Mouse (Mus musculus): Measurements from ENCODE around the gene Mas1.

The Mas1 gene

DNA sequence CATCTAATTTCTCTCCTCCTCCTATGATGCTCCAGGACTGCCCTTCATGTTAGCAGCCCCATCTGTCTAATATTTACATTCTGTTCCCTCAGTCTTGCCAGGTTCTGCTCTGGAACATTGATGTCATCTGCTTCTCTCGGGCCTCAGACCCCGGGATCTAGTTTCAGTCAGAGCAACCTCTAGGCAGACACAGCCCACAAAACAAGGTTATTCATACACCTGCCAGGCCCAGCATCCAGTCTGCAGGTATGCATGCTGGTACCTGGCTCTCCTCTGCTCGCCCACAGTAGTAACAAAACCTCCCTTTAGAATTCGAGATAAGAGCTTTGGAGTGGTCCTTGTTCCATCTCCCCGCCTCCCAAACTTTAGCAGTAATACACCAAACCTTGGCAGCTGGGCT, 37.6 kb downstream of the Mas1 start:
- DNase-seq (ENCODE audit: low read depth), result no peak

DNA sequence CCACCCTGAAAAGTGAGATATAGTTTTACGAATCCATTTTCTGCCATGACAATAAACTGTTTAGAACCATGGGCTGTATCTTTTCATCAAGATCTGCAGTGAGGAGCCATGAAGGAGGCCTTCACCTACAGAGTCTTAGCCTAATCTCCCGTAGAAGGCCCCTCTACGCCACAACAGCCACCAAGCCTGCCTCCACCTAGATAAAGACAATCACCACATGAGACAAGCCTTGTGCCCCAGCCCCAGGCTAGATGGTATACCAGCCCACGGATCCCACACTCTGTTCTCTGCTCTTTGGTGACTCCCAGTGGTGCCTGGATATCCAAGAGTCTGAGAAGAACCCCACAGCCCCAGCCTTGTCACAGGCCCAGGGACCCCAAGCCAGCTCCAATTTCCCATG, 52.1 kb downstream of the Mas1 start:
- no peak for DNase-seq (ENCODE audit: low read depth)

DNA sequence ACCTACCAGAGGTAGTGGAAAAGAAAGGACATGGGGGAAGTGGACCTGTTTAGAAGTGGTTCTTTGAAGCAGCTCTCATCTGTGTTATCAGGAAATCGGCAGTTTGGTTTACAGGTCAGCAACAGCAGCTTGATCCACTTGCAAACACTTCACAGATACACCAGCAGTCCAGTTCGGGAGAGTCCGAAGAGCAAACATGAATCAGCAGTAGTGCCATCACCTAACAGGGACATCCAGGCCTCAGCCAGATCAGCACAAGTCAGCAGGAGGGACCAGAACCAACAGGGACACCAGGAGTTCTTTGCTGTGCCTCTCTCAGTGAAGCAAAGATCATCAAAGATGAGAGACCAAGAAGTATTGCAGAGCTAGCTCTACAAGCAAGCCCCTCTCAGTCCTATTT, 53.4 kb downstream of the Mas1 start:
- DNase-seq (ENCODE audit: low read depth), result no peak

DNA sequence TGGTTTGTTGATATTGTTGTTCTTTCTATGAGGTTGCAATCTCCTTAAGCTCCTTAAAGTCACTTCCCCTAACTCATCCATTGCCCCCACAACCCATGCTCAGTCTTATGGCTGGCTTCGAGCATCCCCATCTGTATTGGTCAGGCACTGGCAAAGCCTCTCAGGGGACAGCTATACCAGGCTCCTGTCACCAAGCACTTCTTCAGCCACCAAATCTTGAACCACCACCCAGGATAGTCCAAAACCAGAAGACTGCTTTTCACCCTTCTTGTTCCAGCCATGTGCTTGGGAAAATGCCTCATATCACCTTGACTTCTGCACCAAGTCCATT, 57.0 kb downstream of the Mas1 start:
- DNase-seq (ENCODE audit: low read depth), result no peak

DNA sequence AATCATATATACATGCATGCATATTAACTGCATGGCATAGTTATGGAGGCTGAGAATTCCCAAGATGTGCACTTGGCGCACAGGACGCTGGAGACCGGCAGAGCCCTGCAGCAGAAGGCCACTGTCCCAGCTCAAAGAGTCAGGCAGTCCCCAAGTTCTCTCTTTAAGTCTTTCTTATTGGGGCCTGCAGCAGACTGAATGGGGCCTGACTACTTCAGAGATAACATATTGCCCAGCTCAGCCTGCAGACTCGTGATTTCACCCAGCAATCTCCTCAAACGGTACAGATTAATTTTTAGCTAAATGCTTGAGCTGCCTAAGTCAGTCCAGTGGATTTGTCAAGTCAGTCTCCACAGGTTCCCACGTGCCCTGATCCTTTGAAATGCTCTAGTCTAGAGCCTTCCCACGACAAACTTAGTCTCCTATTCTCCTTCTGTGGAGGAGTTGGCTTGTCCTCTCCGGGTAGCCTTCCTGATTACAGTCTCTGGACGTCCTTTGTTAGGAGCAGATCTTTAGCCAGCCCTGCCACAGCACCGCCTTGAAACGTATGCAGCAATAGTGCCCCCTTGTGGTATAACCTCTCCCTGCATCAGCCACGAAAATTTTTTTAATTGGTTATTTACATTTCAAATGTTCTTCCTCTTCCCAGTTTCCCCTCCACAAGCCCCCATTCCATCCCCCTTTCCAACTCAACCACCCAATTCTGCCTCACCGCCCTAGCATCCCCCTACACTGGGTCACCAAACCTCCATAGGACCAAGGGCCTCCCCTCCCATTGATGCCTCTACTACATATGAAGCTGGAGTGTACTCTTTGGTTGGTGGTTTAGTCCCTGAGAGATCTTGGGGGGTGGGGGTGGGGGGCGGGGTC, 57.6 kb downstream of the Mas1 start:
- DNase-seq (ENCODE audit: low read depth), result peak; percentile 86

DNA sequence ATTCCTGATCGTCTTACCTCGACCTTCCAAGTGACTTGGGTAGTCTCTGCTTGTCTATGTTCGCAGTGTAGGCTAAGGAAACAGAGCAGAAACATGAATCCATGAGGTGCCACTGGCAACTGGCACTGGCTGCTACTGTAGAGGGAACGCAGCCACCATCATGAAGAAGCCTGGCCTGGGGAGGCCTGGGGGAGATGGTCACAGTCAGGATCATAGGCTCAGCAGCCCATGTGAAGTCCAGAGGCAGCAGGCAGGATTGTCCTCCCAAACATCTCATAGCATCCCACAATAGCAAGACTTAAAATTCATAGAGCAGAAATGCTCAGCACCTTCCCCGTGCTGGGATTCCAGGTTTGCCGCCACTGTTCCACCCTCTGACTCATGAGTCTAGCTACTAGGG, 59.1 kb downstream of the Mas1 start:
- no peak for DNase-seq (ENCODE audit: low read depth)

DNA sequence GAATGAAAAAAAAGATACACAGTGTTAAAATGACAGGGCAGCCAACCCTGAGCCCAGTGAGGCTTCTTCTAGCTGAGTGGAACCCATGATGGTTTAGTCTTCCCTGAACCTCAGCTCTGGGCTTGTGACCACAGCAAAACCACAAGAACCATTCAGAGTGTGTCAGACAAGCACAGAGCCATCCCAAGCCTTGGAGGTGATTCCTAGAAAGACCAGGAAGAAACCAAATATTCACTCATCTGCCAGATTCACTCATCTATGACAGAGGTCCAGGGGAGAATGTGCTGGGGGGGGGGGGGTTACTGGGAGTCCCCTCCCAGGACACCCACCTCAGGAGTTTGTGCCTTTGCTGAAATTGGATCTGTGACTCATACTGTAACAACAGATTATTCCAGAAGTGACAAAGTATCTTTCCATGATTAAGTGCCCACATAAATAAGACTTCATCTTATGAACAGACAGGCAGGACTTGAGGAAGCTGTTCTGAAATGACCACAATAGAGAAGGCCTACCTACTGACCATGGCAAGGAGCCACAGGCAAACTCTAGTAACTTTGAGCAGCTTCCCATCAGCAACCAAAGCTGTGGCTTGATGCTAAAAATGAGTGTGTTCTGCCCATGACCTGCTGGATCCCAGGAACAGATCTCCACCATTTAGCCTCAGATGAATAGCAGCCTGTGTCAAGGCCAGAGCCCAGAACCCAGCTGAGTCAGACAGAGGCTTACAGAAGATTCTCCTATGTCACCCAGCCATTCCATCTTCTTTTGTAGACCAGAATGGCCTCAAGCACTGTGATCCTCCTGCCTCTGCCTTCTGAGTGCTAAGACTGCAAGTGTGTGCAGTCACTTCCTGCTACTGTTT, 63.1 kb downstream of the Mas1 start:
- DNase-seq (ENCODE audit: low read depth), result no peak

DNA sequence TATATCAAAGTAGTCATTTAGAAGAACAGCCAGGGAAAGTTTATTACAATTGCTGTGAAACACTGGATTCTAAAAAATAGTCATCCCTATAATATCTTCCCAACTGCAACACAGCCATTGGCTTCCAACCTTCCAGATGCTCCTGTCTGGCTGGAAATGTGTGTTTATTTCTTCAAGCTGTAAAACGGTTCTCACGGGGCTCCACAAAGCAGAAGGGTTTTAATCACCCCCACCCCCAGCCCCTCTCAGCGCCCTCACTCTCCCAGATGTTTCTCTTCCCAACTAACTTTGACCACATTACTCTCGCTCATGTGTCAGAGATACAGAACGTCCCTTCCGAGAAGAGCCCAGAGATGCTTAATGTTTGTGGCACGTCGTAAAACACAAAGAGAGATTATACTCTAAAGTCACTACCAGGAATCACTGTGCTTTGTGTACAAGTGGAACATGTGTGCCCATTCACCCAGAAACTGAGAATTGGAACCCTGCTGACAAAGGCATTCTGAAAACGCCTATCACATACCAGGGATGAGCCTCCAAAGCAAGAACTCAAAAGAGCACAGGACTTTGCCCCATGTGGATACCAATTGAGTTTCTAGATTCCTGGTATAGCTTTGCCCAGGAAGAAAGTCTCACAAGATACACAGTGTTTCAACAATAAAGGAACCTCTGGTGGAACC, 65.9 kb downstream of the Mas1 start:
- DNase-seq (ENCODE audit: low read depth), result no peak

DNA sequence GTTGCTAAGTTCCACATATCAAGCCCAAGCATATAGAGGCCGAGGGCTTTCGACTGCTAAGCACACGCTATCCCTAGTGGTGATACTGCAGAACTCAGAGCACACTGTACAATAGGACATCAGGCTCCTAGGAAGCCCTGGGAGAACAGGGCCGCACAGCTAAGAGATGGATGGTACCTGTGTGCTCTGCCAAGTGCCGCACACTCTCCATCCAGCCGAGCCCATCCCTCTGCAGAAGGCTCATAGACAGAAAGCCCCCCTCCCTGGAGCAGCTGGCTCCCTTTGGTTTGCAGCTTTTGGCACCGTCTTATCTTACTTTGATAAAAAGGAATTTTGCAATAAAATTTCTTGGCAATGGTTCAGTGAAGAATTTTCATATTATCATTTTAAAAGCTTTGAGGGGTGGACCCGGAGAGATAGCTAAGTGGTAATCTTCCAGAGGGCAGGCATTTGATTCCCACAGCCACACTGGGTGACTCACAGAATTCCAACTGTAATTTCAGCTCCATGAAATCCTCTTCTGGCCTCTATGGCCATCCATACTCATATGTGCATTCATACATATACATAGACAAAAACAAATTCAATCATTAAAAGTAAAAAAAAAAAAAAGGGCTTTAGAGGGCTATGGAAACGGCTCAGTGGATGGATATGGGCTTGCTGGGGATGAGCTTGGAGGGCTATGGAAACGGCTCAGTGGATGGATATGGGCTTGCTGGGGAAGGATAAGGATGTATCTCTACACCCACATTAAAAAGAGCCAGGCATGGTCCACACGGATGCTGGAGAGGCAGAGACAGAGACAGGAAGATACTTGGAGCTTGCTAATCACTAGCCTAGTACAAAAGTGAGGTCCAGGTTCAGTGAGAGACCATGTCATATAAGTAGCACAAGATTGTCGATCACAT, 68.3 kb downstream of the Mas1 start:
- no peak for DNase-seq (ENCODE audit: low read depth)

DNA sequence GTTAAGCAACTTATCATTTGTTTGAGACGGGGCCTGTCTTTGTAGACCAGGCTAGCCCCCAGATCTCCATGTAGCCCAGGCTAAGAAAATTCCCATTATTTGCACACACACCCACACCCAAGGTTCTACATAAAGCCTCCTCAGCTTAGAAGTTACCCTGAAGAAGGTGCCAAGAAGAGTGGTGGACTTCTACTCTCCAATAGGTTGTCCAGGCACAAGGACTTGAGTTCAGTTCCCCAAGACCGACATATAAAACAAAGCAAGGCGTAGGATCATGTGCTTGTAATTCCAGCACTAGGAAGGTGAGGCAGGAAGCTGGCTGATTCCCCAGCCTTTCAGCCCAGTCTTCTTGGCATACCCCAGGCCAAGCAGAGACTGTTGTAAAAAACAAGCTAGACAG, 69.4 kb downstream of the Mas1 start:
- DNase-seq (ENCODE audit: low read depth), result no peak

DNA sequence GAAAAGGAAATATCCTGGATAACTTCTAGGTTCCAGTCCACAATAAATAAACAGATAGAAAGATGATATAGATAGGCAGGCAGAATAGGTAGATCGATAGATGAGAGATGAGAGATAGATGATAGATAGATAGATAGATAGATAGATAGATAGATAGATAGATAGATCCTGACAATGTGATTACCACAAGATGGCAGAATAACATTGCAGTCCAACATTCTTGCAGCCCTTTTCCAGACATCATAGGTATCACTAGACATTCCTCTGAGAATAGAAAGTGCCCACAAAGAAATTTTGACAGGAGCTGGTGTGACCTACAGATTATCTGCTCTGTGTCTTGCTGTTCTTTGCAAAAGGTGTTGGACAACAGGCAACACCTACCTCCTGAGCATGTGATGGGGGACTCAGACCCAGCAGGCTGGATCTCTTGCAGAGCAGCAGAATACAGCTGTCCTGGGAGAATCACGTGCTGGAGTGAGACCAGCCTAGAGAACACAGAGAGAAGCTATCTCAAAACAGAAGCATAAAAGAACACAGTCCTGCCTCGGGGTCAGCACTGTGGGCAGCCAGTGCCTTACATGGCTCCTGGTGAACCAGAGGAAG, 70.4 kb downstream of the Mas1 start:
- DNase-seq (ENCODE audit: low read depth), result no peak

DNA sequence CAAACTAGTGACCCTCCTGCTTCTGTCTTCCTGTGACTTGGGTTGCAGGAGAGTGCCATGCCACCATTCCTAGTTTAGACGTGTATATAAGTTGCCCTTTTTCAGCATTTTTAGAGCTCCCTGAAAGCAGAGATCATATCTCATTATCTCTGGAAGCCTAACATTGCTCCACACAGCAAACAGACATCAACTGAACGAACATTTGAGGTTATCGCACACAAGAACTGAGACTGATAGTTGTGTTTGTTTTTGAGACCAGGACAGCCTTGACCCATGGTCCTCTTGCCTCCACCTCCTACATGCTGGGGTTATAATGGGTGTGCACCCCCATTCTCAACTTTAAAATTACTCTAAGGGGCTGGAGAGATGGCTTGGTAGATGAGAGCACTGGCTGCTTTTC, 71.3 kb downstream of the Mas1 start:
- DNase-seq (ENCODE audit: low read depth), result no peak

DNA sequence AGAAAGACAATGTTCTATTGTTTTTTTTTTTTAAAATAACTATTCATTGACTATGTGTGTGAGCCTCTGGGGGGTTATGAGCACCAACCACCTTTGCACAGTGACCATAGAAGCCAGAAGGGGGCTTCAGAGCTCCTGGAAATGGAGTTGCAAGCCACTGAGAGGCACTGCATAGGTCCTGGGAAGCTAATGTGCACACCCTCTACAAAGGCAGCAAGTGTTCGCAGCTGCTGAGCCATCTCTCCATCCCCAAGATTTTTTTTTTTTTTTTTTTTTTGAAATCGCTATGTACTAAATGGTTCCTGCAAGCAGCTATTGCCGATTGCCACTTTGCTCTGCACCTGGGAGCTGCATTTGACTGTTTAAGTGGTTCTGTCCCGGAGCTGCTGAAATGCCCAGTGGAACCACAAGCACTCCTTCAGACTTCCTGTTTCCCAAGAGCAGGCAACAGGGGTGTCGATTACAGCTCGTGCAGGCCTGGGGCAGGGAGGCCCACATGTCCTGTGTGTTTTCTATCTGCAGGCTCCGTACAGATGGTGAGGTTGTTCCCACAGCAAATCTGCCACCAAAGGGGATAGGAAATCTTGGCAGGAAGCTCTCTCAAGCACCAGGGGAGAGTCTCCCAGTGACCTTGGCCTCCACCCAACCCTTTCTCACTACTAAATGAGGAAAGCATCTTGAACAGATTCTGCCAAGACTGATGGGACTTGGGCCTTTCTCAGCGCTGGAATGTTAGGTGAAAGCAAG, 74.1 kb downstream of the Mas1 start:
- DNase-seq (ENCODE audit: low read depth), result no peak

DNA sequence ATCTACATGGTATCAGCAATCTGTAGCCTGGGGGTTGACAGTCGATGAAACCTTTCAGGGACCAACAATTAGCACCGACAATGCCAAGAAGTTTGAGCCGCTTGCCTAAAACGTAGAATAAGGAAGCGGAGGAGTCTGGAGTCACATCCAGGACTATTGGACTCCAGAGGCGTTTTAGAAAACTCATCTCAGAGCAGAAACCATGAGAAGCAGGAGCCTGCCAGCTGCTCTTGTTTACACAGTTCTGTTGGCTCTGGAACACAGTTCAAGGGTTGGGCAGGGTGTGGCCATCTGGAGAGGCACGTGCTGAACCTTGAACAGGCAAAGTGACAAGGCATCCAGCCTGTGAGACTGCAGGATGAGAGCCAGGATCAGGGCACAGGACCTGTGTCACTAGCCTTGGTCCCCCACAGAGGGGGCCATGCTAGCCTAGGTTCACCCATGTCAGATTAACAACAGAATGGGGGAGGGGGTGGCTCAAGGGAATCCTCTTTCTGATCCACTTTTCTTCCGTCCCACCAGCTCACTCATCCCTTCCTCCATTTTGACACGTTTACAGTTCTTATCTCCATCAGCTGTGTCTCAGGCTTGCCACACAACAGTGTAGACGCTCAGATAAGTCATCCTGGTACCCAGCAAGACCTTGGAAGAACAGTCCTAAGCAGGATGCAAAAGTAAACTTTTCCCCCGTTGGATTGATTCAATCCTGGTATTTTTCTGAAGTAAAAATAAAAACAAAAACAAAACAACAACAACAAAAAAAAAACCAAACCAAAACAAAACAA, 75.3 kb downstream of the Mas1 start:
- no peak for DNase-seq (ENCODE audit: low read depth)

DNA sequence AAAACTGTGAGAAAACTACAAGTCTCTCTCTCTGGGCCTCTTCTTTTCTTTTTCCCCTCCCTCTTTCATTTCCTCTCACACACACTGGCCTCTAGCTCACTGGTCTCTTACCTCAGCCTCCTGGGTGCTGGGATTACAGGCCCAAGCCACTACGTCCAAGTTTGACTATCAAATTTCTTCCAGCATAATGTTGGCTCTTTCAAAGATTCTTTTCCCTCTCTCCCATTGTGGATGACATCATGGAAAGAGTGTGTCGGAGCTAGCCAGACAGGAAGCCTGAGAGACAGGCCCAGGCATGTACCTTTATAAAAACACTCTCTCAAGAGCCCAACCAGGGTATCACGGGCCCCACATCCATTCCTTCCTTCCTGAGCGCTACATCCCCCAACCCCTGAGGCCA, 76.5 kb downstream of the Mas1 start:
- DNase-seq (ENCODE audit: low read depth), result peak; percentile 70

DNA sequence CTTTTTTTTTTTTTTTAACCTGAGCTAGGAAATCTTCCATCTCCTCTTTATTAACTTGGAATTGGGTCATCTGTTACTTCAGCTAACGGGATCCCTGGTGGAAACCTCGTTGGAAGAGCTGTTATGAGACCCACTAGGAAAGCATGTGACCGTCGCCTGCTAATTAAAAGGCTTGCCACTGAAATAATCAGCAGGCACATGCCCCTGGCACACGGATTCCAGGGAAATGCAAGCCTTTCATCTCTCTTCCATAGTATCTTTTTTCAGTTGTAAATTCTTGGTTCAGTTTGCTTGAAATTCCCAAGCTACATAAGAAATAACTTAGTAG, 76.9 kb downstream of the Mas1 start:
- no peak for DNase-seq (ENCODE audit: low read depth)
